Mouse (Mus musculus) frontal cortex, postnatal 25 days (tissue): ENCODE data around the gene Ptprm.

Experiments
- DNase-seq, 2 experiments: peaks; one replicate each; pipeline ENCODE4 v3.0.0; 2022; ENCODE audit warnings: low spot score in 2 of 2

Gene Ptprm

GRCm38 (mm10) chr17:67281640-67282170 lies 72.6 kb downstream of the Ptprm start:
- DNase-seq, result no peak

GRCm38 (mm10) chr17:67277124-67277910 lies 76.9 kb downstream of the Ptprm start:
- no peak for DNase-seq

DNA sequence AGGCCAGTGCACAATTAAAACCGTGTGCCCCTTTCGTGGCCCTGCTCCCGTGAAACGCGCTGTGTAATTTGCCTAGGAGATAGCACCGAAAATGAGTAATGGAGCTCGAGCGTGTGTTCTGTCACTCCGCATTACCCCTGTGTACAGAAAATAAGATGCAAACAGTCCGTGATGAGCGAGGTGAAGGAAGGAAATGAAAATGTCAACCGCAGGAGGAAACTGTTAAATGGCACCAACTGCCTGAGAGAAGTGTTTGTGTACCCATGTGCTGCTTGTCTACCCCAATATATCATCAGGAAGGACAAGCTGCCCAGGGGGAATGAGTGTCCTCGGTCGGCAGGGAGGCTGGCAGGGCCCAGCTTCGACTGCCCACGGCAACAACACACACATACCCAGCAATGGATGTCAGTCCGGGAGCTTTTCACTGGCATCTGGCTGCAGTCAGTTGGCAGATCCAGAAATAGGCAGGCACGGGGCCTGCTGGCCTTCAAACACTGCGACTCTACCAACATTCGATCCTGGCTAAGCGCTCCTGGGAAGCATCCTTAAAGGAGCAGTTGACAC lies 79.6 kb downstream of the Ptprm start:
- DNase-seq, result no peak

GRCm38 (mm10) chr17:67272928-67273327 lies 81.3 kb downstream of the Ptprm start:
- no peak for DNase-seq

DNA sequence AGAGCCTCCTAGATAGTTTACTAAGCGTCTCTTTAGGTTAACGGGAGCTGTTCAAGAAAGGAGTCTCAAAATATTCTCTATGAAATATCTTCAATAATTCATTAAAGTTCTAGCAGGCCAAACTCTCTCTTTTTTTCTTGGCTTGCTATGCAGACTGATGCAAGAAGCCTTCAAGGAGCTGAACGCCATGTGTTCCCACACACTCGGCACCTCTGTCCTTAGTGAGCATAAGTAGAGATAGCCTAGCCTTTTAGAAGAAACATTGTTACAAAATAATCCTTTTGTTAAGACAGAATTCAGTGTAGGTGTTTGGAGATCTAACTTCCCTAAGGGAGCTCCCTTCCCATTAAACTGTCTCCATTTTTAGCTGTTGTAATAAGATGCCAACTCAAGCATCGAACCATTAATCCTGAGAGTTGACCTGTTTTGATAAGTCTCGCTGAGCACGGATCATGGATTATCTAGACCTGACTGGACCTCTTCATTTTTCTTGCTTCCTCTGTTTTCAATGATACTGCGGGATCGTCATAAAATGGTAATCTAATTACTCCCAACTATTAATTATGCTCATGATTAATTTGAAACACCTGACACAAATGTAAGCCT lies 85.7 kb downstream of the Ptprm start:
- DNase-seq, result no peak

- no peak for DNase-seq
These were observed 88.0 kb downstream of the Ptprm start for GRCm38 (mm10) chr17:67266270-67266669.

DNA sequence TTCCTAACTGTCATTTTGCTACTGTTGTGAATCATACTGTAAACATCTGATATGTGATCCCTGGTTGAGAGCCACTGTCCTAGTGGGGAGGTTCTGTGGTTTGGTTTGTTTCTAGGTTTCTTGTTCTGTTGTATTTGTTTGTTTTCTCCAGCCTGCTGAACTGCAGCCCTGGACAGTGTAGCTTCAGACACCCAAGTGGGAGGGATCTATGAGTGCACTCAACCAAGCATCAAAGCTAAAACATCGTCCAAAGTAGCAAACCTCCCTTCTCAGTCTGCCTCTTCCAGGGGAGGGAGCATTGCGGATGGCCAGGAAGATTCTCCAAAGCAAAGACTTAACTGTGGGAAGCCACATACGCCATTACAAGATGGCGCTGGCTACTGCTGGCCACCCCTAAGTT lies 88.7 kb downstream of the Ptprm start:
- no peak for DNase-seq

DNA sequence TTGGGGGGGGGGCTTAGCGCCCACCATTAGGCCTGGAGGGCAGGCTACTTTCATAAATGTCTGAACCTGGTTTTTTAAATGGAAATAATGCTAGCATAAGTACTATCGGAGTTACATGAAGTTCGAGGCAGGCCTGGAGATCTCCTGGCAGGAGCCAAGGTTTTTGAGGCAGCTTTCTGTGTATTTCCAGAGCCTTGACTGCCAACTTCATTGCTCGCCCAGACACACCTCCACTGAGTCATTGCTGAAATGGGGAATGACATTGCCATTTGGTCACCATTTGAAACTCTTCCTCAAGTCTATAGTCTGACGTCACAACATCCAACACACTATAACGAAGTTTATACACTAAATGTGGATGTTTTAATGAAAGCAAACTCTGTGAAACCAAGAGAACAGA lies 89.5 kb downstream of the Ptprm start:
- DNase-seq, result no peak

GRCm38 (mm10) chr17:67263024-67263423 lies 91.2 kb downstream of the Ptprm start:
- DNase-seq, result no peak

DNA sequence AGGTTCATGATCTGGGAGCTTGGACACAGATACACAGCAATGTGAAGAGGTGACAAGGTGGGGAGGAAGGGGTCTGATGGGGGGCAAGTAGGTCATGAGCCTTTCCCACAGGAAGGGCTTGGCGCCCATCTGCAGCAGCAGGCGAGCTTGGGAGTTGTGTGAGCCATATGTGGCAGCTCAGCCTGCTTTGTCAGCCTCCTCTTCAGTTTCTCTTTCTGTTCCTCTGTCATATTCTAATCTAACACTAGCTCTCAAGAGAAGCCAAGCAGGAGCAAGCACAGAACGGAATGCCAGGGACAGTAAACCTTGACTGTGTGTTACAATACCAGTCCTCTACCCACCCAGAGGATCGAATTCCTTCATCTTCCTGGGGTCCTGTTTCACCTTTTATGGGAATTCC lies 94.2 kb downstream of the Ptprm start:
- DNase-seq, result no peak

DNA sequence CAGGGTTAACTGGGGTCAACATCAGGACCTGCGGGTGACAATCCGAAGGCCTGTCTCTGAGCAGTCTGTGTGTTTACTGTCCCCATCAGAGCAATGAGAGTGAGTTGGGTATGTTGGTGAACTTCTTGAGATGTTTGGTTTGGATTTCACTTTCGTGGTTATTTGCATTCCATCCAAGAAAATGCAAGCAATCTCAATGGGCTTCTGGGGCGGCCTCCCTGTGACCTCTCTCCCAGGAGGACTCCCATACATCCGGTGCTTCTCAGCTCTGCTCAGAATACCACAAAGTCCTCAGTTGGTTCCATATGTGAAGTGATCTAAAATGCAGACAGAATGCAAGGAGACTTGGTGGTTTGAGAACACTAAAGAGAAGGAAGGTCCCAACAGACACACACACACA lies 96.5 kb downstream of the Ptprm start:
- no peak for DNase-seq

- DNase-seq, result no peak
These were observed 98.1 kb downstream of the Ptprm start for GRCm38 (mm10) chr17:67256171-67256570.

DNA sequence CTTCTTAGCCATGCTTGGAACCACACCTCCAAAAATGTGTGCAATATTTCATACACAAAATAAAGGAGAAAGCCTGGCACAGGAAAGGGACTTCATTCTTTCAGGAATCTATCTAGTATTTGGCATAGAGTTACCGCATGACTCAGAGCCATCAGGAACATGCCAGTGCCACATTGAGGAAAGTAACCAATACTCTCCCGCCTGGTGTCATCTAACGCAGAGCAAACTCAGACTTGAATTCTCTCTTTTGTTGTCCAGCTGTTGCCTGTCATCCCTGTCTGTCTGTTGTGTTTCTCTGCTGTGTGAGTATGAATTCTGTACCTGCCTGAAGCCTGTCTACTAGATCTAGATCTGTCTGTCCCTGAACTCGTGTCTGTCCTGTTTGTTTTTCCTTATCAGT lies 100.8 kb downstream of the Ptprm start:
- DNase-seq, result no peak

GRCm38 (mm10) chr17:67252992-67253391 lies 101.3 kb downstream of the Ptprm start:
- DNase-seq, result no peak

DNA sequence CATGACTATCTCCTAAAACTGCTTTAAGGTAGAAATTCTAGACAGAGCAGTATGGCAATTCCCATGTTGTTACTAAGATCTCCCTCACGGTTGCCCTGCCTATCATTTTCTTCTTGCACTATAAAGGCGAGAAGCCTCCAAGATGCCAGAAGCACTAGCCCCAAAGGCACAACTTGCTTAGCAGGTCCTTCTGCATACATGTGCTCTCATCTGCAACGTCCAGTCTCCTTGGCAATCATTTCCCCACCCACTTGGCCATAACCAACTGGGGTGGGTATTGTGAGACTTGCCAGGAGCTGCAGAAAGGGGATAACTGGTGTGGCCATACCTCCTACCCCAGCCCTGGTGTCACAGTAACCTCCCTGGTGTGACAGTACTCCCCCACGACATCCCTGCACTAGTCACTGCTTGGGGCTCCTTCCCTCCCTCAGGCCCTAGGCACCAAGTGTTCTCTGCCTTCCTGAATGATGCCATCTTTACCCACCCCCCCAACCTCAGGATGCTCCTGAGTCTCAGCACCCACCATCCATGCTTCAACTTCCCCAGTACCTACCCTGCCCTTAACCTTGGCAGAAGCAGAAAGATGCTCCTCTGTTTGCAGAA lies 108.9 kb downstream of the Ptprm start:
- no peak for DNase-seq

DNA sequence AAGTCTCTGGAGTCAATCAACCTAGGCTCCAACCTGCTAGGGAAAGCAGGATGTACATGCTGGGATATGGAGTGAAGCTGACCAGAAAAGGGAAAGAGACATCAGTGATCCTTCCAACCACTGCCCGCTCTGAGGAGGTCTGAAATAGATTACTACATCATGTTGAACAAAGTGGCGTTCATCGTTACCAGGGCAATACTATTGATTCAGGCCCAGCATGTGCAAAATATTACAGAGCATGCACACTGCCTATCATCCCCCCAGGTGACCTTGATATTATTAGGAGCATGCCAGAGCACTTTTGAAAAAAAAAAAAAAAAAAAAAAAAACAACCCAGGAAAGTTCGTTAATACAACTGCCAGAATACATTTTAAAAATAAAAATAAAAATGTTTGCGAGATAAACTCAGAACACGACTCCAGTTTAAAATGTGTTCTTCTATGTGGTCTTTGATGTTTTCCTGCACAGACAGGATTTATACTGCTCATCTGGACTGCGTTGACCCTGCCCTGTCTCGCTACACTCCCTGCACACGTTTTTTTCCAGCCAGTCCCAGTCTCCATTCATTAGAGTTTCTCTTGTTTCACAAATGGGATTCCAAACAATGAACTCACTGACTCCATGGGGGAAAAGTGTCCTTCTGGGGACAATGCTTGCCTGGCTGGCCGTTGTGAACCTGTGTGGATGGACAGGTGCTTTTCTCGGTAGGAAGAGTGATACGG lies 111.3 kb downstream of the Ptprm start:
- no peak for DNase-seq

DNA sequence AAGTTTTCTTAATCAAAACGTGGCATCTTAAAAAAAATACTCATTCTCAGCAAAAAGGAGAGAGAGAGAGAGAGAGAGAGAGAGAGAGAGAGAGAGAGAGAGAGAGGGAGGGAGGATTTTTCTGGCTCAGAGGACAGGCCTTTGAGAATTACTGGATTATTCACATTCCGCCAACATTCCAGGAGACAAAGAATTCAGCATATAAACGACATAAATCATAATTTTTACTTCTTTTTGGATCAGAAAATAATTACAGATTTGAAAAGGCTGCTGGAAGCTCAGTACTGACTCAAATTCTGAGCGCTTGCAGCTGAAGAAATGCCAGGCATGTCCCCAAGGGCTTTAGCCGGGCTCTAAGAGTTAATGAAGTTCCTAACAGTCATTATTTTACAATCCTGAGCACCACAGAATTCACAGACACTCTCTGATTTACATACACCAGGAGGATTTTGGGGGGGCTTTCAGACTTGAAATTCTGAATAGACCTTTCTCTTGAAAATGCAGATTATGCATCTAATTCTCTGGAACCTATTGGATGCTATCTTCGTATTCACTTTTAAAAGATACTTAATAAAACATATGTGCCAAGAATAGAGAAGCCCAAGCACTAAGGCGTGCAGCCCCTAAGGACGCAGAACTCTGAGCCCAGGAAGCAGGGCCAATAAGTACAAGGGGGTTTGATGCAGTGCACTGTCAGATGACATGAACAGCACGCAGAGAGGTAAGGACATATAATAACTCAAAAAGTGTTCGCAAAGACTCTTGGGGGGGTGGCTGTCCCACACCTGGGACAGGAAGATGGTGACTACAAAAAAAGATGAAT lies 112.1 kb downstream of the Ptprm start:
- no peak for DNase-seq

GRCm38 (mm10) chr17:67238866-67239265 lies 115.4 kb downstream of the Ptprm start:
- DNase-seq, result no peak

- no peak for DNase-seq
These were observed 116.8 kb downstream of the Ptprm start for GRCm38 (mm10) chr17:67237407-67237806.

DNA sequence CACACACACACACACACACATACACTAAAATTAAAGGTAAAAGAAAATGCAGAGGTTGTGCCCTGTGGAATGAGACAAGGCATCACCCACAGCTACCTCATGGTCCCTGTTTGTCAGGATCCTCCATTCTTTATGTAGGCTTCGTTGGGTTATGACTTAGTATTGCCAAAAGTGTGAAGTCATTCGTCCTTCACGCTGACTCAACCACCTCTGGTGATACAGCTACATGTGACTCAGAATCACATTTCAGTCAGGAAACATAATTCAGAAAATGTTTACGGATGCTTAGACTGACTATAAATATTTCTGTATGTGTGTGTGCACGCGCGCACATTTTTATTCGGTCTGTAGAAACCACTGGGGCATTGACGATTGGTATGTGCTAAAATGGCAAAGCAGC lies 121.2 kb downstream of the Ptprm start:
- no peak for DNase-seq

DNA sequence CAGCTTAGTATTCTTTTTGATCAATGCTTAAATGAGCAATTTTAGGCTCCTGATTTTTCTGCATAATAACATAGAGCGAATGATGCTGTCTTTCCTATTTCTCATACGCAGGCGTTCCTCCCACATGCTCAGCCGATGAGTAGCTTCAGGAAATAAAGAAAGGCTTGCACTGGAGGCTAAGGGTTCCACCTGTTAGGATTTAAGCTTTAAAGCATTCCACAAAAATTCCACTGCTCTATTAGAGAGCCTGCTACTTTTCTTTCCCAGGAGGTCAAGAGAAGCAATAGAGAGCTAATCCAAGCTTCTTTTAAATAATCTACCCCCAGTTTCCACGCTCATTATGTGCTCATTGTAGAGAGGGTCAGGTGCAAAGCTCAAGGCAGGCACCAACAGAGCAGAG lies 127.3 kb downstream of the Ptprm start:
- no peak for DNase-seq
